Mouse (Mus musculus): ENCODE results near the gene Mpzl1. TPM values are rescaled to one million over a fixed set of nuclear protein-coding genes. Genes with fewer than 3 reads are reported as not detected.

The Mpzl1 gene
- polyA plus RNA-seq, 1 experiment from 2014 or later: 140 TPM

DNA sequence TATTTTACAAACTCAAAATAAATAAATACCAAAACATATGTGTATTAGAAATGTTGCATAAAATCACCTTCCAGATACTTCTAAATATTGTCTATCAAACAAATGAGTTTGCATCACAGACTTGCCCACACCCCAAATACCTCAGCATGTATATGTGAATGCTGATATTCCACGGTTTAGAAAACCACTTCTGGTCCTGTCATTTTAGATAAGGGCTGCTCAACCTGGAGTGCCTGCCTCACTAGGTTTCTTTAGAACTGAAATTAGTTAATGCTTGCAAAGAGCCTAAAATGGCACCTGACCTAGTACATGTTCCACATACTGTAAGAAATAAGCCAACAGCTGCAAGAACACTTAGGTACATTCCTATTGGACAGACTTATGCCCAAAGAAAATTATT lies 5.7 kb downstream of the Mpzl1 start:
- no peaks in the 10 kb centered on the region for H3K27me3 ChIP-seq
- H3K4me3 ChIP-seq: no peak overlapping the region
- no peak for ATAC-seq (ENCODE audit: low FRiP score)
- H3K27ac ChIP-seq: no peak overlapping the region
- WGBS: 93% methylated on average over 1 of the region's 1 CpGs
- no peak overlapping the region for H3K4me2 ChIP-seq (replicated peaks)
- H3K36me3 ChIP-seq: no peaks in the 10 kb centered on the region
- H3K4me1 ChIP-seq: peaks cover 23% of the 10 kb centered on the region
- H3K9me3 ChIP-seq (replicated peaks): no peaks in the 10 kb centered on the region
- H3K9ac ChIP-seq: no peak overlapping the region

DNA sequence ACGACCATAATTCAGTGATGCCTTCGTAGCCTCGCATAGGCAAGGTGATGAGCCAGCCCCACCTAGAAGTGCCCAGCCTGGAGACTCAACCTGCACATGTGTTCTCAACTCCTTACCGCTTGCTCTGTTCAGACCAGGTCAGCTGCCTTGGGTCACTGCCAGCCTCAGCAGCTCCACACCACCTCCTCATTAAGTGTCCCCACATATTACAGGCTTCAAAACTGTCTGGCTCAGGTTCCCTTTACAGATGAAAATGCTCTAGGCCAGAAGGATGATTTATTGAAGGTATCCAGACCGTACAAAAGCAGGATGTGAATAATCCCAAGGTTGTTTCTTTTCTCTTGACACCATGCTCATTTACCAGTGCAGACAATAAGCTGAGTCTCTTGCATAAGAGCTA lies 8.4 kb downstream of the Mpzl1 start:
- H3K4me2 ChIP-seq (replicated peaks): no peak overlapping the region
- whole genome bisulfite sequencing: 87% methylated on average over 5 of the region's 5 CpGs
- no peaks in the 10 kb centered on the region; the same call in 1 of the 2 replicates for H3K36me3 ChIP-seq
- no peak for ATAC-seq (ENCODE audit: low FRiP score)
- H3K27ac ChIP-seq: no peak overlapping the region
- no peaks in the 10 kb centered on the region for H3K27me3 ChIP-seq
- peaks cover 16% of the 10 kb centered on the region for H3K4me1 ChIP-seq
- no peak overlapping the region for H3K4me3 ChIP-seq
- no peak overlapping the region for H3K9ac ChIP-seq
- H3K9me3 ChIP-seq (replicated peaks): no peaks in the 10 kb centered on the region

DNA sequence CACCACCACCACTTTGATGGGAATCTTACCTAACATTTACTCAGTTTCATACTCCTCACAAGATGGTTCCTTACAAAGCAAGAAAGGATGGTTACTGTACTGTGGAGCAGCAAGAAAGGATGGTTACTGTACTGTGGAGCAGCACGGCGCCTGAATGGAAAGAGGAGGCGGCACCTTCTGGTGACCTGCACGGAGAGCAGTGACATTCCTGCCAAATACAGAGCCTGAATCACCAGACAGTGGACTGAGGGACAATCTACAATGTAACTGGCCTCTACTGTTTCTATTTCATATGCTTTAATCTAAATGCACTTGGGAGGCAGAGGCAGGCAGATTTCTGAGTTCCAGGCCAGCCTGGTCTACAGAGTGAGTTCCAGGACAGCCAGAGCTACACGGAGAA lies 9.3 kb downstream of the Mpzl1 start:
- Histone ChIP-seq H3K4me2 (replicated peaks) (no peak overlapping the region), H3K9ac (no peak overlapping the region), H3K4me3 (no peak overlapping the region), H3K36me3 (no peaks in the 10 kb centered on the region; the same call in 1 of the 2 replicates), H3K27ac (no peak overlapping the region), H3K9me3 (replicated peaks) (no peaks in the 10 kb centered on the region), H3K4me1 (peaks cover 11% of the 10 kb centered on the region), H3K27me3 (no peaks in the 10 kb centered on the region)
- no peak for ATAC-seq (ENCODE audit: low FRiP score)
- WGBS: 83% methylated on average over 5 of the region's 5 CpGs

DNA sequence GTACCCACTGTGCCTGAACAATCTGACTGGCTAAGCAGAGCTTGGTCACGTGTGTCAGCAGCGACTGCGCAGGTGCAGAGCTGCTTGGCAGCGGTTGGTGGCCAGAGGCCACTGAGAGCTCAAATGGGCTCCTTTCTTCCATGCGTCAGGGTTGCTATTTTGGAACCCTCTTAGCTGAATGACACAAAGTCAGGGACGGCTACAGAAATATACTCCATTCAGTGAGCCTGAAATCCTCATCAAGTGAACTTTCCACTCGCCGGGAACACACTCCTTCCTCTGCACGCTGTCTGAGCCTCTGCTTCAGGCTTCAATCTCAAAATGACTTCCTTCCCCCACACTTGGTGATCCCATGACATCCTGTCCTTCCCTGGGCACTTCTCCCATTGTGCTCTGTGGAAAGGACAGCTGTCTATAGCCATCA lies 16.1 kb downstream of the Mpzl1 start:
- no peak for ATAC-seq (ENCODE audit: low FRiP score)

DNA sequence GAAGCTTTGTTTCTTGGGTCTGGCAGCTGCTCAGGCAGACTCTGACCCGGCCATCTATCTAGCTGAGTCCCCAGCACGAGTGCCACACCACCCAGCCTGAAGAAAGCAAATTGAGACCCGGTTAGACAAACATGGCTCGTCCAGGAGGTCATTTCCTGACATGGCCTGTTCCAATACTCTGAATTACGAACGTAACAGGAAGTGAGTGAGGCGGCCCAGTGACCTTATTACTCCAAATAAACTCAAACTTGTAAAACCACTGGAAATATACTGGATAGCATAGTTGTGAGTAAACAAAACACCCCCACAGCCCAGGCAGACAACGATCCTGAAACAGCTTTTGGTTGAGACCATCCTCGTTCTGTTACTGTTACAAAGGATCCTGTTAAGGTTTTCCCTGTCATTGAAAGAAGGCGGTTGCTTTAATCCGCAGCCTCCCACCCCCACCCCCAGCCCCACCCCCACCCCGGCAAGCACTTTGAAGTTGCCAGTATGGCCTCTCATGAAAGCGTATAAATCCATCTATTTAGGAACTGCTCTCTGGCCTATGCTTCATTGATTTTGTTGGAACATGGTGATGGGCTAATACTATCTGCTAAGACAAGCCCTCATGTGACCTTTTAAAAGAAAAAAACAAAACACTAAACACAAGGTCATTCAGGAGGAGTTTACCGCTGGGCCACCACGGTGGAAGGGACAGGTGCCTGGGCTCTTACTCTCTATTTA lies 17.0 kb downstream of the Mpzl1 start:
- Histone ChIP-seq H3K9me3 (replicated peaks) (no peaks in the 10 kb centered on the region), H3K27ac (peak overlapping the region; percentile 5; the same call in 1 of the 2 replicates)
- no peak for ATAC-seq (ENCODE audit: low FRiP score)

More for the DNA sequence above, 16.1 kb downstream of the Mpzl1 start:
- 63% methylated on average over 9 of the region's 9 CpGs for WGBS
- no peaks in the 10 kb centered on the region for H3K27me3 ChIP-seq
- H3K9me3 ChIP-seq (replicated peaks): no peaks in the 10 kb centered on the region
- H3K4me2 ChIP-seq (replicated peaks): no peak overlapping the region
- H3K36me3 ChIP-seq: peaks cover 15% of the 10 kb centered on the region
- no peak overlapping the region for H3K9ac ChIP-seq
- no peak overlapping the region for H3K4me3 ChIP-seq
- no peak overlapping the region for H3K27ac ChIP-seq
- H3K4me1 ChIP-seq: peaks cover 19% of the 10 kb centered on the region

DNA sequence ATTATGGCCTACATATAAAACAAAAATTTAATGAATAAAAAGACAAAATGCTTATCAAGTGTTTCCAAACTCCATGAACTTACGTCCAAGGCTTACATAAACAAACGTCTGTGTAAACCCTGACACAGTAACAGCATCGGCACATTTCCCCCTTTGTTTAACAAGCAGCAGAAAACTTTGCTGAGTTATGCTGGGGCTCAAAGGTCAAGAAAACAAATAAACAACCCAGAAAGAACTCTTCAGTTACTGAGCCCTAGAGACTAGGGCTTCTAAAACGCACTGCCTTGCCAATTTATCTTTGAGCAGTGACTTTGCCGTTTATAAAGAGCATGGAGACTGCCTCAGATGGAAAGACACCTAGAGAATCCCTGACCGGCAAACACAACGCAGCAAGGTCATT lies 17.7 kb downstream of the Mpzl1 start:
- Histone ChIP-seq H3K9ac (no peak overlapping the region), H3K4me3 (no peak overlapping the region), H3K4me2 (replicated peaks) (no peak overlapping the region), H3K4me1 (peaks cover 19% of the 10 kb centered on the region), H3K27ac (peak overlapping the region; percentile 5; the same call in 1 of the 2 replicates), H3K36me3 (peaks cover 15% of the 10 kb centered on the region), H3K27me3 (no peaks in the 10 kb centered on the region), H3K9me3 (replicated peaks) (no peaks in the 10 kb centered on the region)
- no peak for ATAC-seq (ENCODE audit: low FRiP score)
- WGBS: 56% methylated on average over 7 of the region's 7 CpGs

More for the DNA sequence above, 17.0 kb downstream of the Mpzl1 start:
- 26% methylated on average over 15 of the region's 15 CpGs for WGBS
- H3K27me3 ChIP-seq: no peaks in the 10 kb centered on the region
- no peak overlapping the region for H3K4me3 ChIP-seq
- H3K4me1 ChIP-seq: peaks cover 19% of the 10 kb centered on the region
- peak overlapping the region; percentile 8; the same call in 1 of the 2 replicates for H3K4me2 ChIP-seq (replicated peaks)
- H3K36me3 ChIP-seq: peaks cover 15% of the 10 kb centered on the region
- no peak overlapping the region for H3K9ac ChIP-seq

DNA sequence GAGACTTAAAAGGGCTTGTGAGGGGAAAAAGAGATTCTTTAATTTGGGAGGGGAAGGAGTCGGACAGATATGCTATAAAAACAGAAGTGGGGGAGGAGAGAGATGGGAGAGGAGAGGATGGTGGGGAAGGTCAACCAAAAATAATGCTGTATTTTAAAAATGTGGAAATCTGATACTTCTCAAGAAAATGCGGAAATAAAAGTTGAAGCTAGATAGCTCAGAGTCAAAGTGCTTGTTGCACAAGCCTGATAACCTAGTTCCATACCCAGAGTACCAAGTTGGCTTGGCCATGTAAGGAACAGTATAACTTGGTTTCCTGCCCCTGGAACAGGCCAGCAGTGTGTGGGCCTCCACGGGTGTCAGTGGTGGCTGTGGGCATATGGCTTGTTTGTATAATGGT lies 19.5 kb downstream of the Mpzl1 start:
- no peak overlapping the region for H3K4me3 ChIP-seq
- no peak for ATAC-seq (ENCODE audit: low FRiP score)
- no peak overlapping the region for H3K27ac ChIP-seq
- H3K4me1 ChIP-seq: peaks cover 32% of the 10 kb centered on the region
- WGBS: over 99% methylated on average over 3 of the region's 3 CpGs
- H3K36me3 ChIP-seq: peaks cover 15% of the 10 kb centered on the region
- no peak overlapping the region for H3K4me2 ChIP-seq (replicated peaks)
- H3K27me3 ChIP-seq: no peaks in the 10 kb centered on the region
- no peak overlapping the region for H3K9ac ChIP-seq
- no peaks in the 10 kb centered on the region for H3K9me3 ChIP-seq (replicated peaks)

DNA sequence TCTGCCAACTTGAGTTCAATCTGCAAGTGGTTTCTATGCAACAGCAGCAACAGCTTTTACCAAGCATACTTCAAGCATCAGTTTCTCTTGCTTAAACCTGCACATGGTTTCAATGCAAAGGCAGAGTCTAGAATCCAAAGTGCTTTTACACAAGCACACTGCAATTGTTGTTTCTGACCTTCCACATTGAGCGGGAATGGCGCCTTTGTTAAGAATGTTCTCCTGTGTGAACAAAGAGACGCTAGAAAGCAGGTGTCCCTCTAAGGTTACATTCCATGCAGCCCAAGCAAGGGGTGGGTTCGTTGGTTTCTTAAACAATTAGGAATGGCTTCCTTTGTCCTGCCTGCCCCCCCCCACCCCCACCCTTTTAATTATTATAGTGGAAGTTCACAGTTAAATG lies 20.4 kb downstream of the Mpzl1 start:
- Histone ChIP-seq H3K9me3 (replicated peaks) (no peaks in the 10 kb centered on the region), H3K9ac (no peak overlapping the region), H3K27ac (no peak overlapping the region), H3K4me3 (no peak overlapping the region), H3K27me3 (no peaks in the 10 kb centered on the region), H3K36me3 (peaks cover 15% of the 10 kb centered on the region), H3K4me1 (peaks cover 36% of the 10 kb centered on the region), H3K4me2 (replicated peaks) (no peak overlapping the region)
- ATAC-seq (ENCODE audit: low FRiP score): no peak
- 80% methylated on average over 4 of the region's 4 CpGs for WGBS

DNA sequence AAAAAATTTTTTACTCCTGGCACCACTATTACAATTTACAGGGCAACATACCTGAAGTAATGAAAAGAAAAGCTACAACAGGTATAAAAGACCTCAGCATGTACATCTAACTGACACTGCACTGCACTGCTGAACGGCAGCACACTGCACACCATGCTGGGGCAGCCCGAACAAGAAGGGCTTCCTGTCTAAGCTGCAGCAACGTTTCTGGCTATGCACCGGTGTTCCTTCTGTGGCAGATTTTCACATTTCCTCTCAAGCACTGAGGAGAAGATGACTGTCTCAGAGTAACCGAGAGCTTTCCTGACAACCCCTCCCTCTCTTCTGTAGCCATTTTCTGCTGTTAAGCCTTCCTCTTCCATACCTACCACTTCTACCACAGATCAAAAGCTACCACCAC lies 21.6 kb downstream of the Mpzl1 start:
- no peak for ATAC-seq (ENCODE audit: low FRiP score)
- no peak overlapping the region for H3K4me2 ChIP-seq (replicated peaks)
- H3K9me3 ChIP-seq (replicated peaks): no peaks in the 10 kb centered on the region
- no peaks in the 10 kb centered on the region for H3K27me3 ChIP-seq
- no peak overlapping the region for H3K27ac ChIP-seq
- peaks cover 22% of the 10 kb centered on the region for H3K36me3 ChIP-seq
- H3K9ac ChIP-seq: no peak overlapping the region
- WGBS: 72% methylated on average over 5 of the region's 5 CpGs
- peaks cover 28% of the 10 kb centered on the region for H3K4me1 ChIP-seq
- no peak overlapping the region for H3K4me3 ChIP-seq

DNA sequence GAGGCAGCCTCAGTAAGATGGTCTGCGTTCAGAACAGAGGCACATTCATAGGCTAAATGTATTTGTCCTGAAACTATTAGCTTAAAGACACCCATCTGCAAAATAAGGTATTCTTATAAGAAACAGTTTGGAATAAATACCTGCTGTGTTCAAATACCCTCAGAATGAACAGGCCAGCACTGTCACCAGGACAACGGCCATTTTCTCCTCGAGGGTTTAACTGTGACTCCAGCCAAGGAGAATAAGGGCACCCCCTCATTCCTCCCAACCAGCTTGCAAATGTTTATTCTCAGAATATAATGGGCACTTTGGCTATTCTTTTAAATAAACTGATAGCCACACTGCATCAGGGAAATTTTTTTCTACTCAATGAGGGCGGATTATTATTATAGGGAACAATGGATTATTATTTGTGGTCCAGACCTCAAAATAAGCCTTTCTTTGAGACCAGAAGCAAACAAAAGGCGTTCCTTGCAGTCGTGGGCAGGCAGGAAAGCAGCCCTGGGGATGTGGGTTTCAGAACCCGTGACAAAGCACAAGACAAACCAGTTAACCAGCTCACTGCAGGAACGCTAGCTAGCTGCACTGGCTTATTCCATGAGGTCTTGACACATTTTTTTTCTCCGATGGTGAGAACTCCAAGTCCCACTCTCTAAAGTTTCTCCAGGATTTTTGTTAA lies 23.9 kb downstream of the Mpzl1 start:
- peaks cover 33% of the 10 kb centered on the region for H3K36me3 ChIP-seq
- H3K4me3 ChIP-seq: no peak overlapping the region
- peak; percentile 67 for ATAC-seq (ENCODE audit: low FRiP score)
- no peaks in the 10 kb centered on the region for H3K27me3 ChIP-seq
- 22% methylated on average over 9 of the region's 9 CpGs for WGBS
- H3K27ac ChIP-seq: peak overlapping the region; percentile 76
- H3K9ac ChIP-seq: no peak overlapping the region
- H3K4me1 ChIP-seq: peaks cover 18% of the 10 kb centered on the region
- no peaks in the 10 kb centered on the region for H3K9me3 ChIP-seq (replicated peaks)
- no peak overlapping the region; the same call in 1 of the 2 replicates for H3K4me2 ChIP-seq (replicated peaks)

DNA sequence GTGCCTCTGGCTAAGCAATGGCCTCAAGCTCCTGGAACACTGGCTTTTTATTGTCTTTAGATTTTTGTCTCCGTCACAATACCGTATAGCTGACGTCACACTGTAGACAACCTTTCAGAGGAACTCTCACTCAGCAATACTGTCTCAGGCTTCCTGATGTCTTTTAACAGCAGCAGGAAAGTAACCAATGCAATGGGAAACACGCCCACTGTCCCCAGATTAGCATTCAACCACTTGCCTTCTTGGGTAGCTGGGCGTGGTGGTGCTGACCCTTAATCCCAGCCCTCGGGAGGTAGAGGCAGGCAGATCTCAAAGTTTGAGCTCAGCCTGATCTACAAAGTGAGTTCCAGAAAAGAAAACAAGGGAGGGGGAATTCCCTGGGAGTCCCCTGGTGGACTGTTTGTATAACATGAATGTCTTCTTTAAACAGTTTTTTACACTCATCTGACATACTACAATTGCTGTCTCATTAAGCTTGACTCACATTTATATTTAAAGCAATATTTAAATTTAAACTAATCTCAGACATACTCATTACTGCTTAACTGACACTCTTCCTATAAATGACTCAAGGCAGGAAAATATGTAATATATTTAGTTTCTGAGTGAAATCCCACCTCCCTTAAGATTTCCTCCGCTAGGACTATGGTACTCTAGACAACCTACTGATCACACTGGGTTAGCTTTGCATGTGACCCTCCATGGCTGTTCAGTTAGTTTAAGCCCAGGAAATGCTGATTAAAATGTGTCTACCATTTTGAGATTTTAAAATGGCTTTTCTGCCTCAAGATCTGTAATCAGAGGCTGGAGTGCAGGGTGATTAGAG lies 24.6 kb downstream of the Mpzl1 start:
- Histone ChIP-seq H3K27me3 (no peaks in the 10 kb centered on the region), H3K27ac (peak overlapping the region; percentile 76; the same call in 1 of the 2 replicates), H3K4me3 (no peak overlapping the region), H3K9ac (no peak overlapping the region), H3K9me3 (replicated peaks) (no peaks in the 10 kb centered on the region), H3K4me2 (replicated peaks) (no peak overlapping the region; the same call in 1 of the 2 replicates), H3K4me1 (peaks cover 18% of the 10 kb centered on the region), H3K36me3 (peaks cover 31% of the 10 kb centered on the region)
- peak; percentile 39 for ATAC-seq (ENCODE audit: low FRiP score)
- 60% methylated on average over 7 of the region's 7 CpGs for WGBS

DNA sequence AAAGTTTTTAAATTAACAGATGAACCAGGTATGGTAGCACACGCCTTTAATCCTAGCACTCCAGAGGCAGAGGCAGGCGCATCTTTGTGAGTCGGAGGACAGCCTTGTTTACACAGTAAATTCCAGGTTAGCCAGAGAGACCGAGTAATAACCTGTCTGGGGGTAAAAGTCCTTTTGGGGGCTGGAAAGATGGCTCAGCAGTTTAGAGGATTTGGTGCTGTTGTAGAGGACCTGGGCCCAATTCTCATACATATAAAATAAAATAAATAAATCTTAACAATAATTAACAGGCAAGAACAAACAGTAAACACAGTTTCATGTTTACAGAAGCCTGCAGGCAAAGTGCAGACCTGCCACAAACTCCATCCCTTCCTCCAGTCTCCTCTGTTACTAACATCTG lies 25.4 kb downstream of the Mpzl1 start:
- no peaks in the 10 kb centered on the region for H3K27me3 ChIP-seq
- no peak overlapping the region for H3K4me3 ChIP-seq
- WGBS: 90% methylated on average over 4 of the region's 4 CpGs
- no peak overlapping the region for H3K9ac ChIP-seq
- peaks cover 18% of the 10 kb centered on the region for H3K4me1 ChIP-seq
- H3K36me3 ChIP-seq: peaks cover 36% of the 10 kb centered on the region
- no peak overlapping the region for H3K4me2 ChIP-seq (replicated peaks)
- no peak overlapping the region for H3K27ac ChIP-seq
- no peaks in the 10 kb centered on the region for H3K9me3 ChIP-seq (replicated peaks)
- ATAC-seq (ENCODE audit: low FRiP score): no peak

Measured in hindbrain, embryonic 12.5 days (tissue).